Comparison of ENCODE assay signal across 9 mouse cellular contexts in genomic region chr1:39838487-39839169, GRCm38 (mm10). TPM values are rescaled to one million over a fixed set of nuclear protein-coding genes. Genes with fewer than 3 reads are reported as not detected.
DNase-seq lines count a peak whose midpoint lies in the region; ATAC-seq and TF ChIP-seq lines count a peak whose summit lies in the region.
"Had no signal": no experiment of that assay in that cellular context is flagged by ENCODE, and none has a peak within 500 bp of the region (broad histone marks: within the 10 kb centered on the region; RNA-seq: fewer than 3 reads in every experiment).

No protein-coding gene starts in this region.

- ATAC-seq in stomach, postnatal 0 days (ENCODE audit: low FRiP score, low TSS enrichment) = no peak
- no peak for ATAC-seq in megakaryocyte, adult 5-6 weeks (ENCODE audit: poor library complexity, severe bottlenecking)

- no peaks in the 10 kb centered on the region for H3K27me3 ChIP-seq in stomach, postnatal 0 days (ENCODE audit: control insufficient read depth, insufficient read depth, low read length)
- H3K27me3 ChIP-seq: liver, embryonic 12.5 days had no signal

- no peaks in the 10 kb centered on the region for H3K9me3 ChIP-seq in stomach, postnatal 0 days (ENCODE audit: control insufficient read depth, low read length)
- H3K9me3 ChIP-seq: liver, embryonic 12.5 days had no signal

- H3K36me3 ChIP-seq in stomach, postnatal 0 days (ENCODE audit: control insufficient read depth, insufficient read depth, low read length) = no peaks in the 10 kb centered on the region
- H3K36me3 ChIP-seq: liver, embryonic 12.5 days had no signal

- H3K4me2 ChIP-seq in stomach, postnatal 0 days (replicated peaks; ENCODE audit: low read depth) = no peak overlapping the region

- TF ChIP-seq CTCF in stomach, postnatal 0 days (IDR thresholded peaks at IDR 0.05; ENCODE audit: low read depth) = no peak

- intact Hi-C loops in left cerebral cortex, postnatal 4 days (cut with DNase I) = no loop called here

- no peak overlapping the region for H3K9ac ChIP-seq in stomach, postnatal 0 days (ENCODE audit: low read length)
- H3K9ac ChIP-seq: liver, embryonic 12.5 days had no signal

- H3K4me3 ChIP-seq in stomach, postnatal 0 days (ENCODE audit: low read depth, low read length) = no peak overlapping the region
- H3K4me3 ChIP-seq: liver, embryonic 12.5 days had no signal

- no peak overlapping the region for H3K27ac ChIP-seq in stomach, postnatal 0 days (replicated peaks)
- H3K27ac ChIP-seq: liver, embryonic 12.5 days had no signal

- TF ChIP-seq EP300 in stomach, postnatal 0 days (optimal IDR thresholded peaks at IDR 0.05) = no peak

- DNase-seq in embryo, embryonic 10.5 days (ENCODE audit: low spot score) = peak; percentile 44
- DNase-seq in embryo, embryonic 10 days (ENCODE audit: low spot score) = no peak
- peak; percentile 82 for DNase-seq in retina, postnatal 1 day
- no peak for DNase-seq in retina, embryonic 14.5 days (ENCODE audit: low spot score)
- peak; percentile 64 for DNase-seq in left cerebral cortex, postnatal 4 days
- DNase-seq in stomach, postnatal 0 days (ENCODE audit: low spot score) = peak; percentile 42
- no peak for DNase-seq in urinary bladder, adult 2 months (ENCODE audit: low spot score)

- WGBS in stomach, postnatal 0 days = 58% methylated on average over 12 of the region's 12 CpGs

- no peaks in the 10 kb centered on the region for H3K4me1 ChIP-seq in stomach, postnatal 0 days (replicated peaks; ENCODE audit: control insufficient read depth, insufficient read depth)

RNA-seq across cellular contexts. Expression of gene Gm3646, which starts 33.5 kb away (rescaled TPM):
- not detected for total RNA-seq in left cerebral cortex, postnatal 4 days (2021)
- polyA plus RNA-seq in stomach, postnatal 0 days (2015; fragmentation: Nextera tagmentation; extraction: Ambion mirVana) = 1.3 and 1.4 TPM in 2 replicates
- not detected in 2 replicates for polyA plus RNA-seq in urinary bladder, adult 2 months (2012; rRNA removed)
- total RNA-seq in megakaryocyte, adult 5-6 weeks (2015) = not detected in 2 replicates
- total RNA-seq in megakaryocyte, adult 5-6 weeks (2017) = not detected in 2 replicates
- polyA plus RNA-seq: liver, embryonic 12.5 days had no signal

Comparison
In these comparisons a context has a peak if more than half of its experiments do, and no peak if none do; other contexts are left out.
1. DNase-seq: peak in embryo, embryonic 10.5 days (single experiment), retina, postnatal 1 day (single experiment), left cerebral cortex, postnatal 4 days (single experiment) and stomach, postnatal 0 days (single experiment); none in embryo, embryonic 10 days (single experiment), retina, embryonic 14.5 days (single experiment) and urinary bladder, adult 2 months (single experiment).